Mouse (Mus musculus): Measurements from ENCODE around the gene Ppp1r12c. TPM values are rescaled to one million over a fixed set of nuclear protein-coding genes. Genes with fewer than 3 reads are reported as not detected.

Ppp1r12c gene
- total and polyA plus RNA-seq, 3 experiments = 55.8 to 103 (median 71.0) TPM

GRCm38 (mm10) chr7:4460576-4461434 lies 40.7 kb downstream of the Ppp1r12c start, which contains the start of gene Eps8l1:
Gene Eps8l1 (plus strand): TSS chr7:4460674.
- Histone ChIP-seq H3K9me3 (replicated peaks; ENCODE audit: low read length) (no peaks in the 10 kb centered on the region), H3K9ac (ENCODE audit: insufficient read depth, low read depth) (peak within 1 kb of the TSS; percentile 99), H3K36me3 (replicated peaks in 1 of 2; ENCODE audit: control insufficient read depth in 1 of 2, insufficient read depth in 1 of 2, low read length in 1 of 2) (peaks cover 8 to 25% of the 10 kb centered on the region in 2 experiments), H3K4me2 (ENCODE audit: insufficient read depth, low read depth, poor library complexity, severe bottlenecking) (peak within 1 kb of the TSS; percentile 92), H3K27me3 (replicated peaks) (no peaks in the 10 kb centered on the region), H3K27ac (ENCODE audit: insufficient read depth, low read depth) (peak within 1 kb of the TSS; percentile 28; the same call in 1 of the 2 replicates), H3K4me3 (replicated peaks in 1 of 3; ENCODE audit: low read depth in 2 of 3, low read length in 2 of 3, poor library complexity in 1 of 3) (peak within 1 kb of the TSS; percentile 65 to 85 (median 70)), H3K79me2 (replicated peaks; ENCODE audit: control insufficient read depth, extremely low read depth, insufficient read depth, poor library complexity, severe bottlenecking) (0 out of 2 replicates have a peak, but pooled peaks cover 5% of the 10 kb centered on the region), H3K4me1 (ENCODE audit: control insufficient read depth in 1 of 2, insufficient read depth in 2 of 2) (peaks cover 2 to 21% of the 10 kb centered on the region in 2 experiments; a peak in 3 of 4 replicates)
- in situ Hi-C loops (cut with MboI; ENCODE audit: low pct_ligation_motif_present, low pct_unique_long_range_greater_than_20kb, low sequenced_read_pairs) = no loop called here
- DNase-seq (ENCODE audit: extremely low read depth) = peak; percentile 23
- dilution Hi-C loops (cut with MboI; ENCODE audit: extremely low pct_ligation_motif_present, extremely low pct_unique_long_range_greater_than_20kb, low sequenced_read_pairs) = no loop called here
- TF ChIP-seq EP300 (IDR thresholded peaks at IDR 0.05; ENCODE audit: low read length) (no peak), E2F4 (IDR thresholded peaks at IDR 0.05; ENCODE audit: insufficient replicate concordance, low read depth, low read length) (no peak), KAT2A (IDR thresholded peaks at IDR 0.05; ENCODE audit: insufficient replicate concordance, low read length) (no peak)

GRCm38 (mm10) chr7:4452644-4453043 lies 48.8 kb downstream of the Ppp1r12c start:
- no peak overlapping the region for H3K27ac ChIP-seq (ENCODE audit: insufficient read depth, low read depth)
- no peaks in the 10 kb centered on the region for H3K9me3 ChIP-seq (replicated peaks; ENCODE audit: low read length)
- TF ChIP-seq NRF1 (IDR thresholded peaks at IDR 0.05; ENCODE audit: low read depth, low read length) = no peak
- TF ChIP-seq KAT2A (IDR thresholded peaks at IDR 0.05; ENCODE audit: insufficient replicate concordance, low read length) = no peak
- no peak for TF ChIP-seq POLR2AphosphoS2 (IDR thresholded peaks at IDR 0.05; ENCODE audit: low read depth, low read length)
- TF ChIP-seq ELF1 (IDR thresholded peaks at IDR 0.05; ENCODE audit: low read depth, low read length) = no peak
- TF ChIP-seq POLR2A (IDR thresholded peaks at IDR 0.05; ENCODE audit: low read depth, low read length) = no peak
- no peak for TF ChIP-seq E2F4 (IDR thresholded peaks at IDR 0.05; ENCODE audit: insufficient replicate concordance, low read depth, low read length)
- no peak for TF ChIP-seq ZC3H11A (IDR thresholded peaks at IDR 0.05; ENCODE audit: low read depth, low read length)
- TF ChIP-seq ZMIZ1 (IDR thresholded peaks at IDR 0.05; ENCODE audit: low read depth, low read length) = no peak
- TF ChIP-seq CTCF (conservative IDR thresholded peaks at IDR 0.05 in 1 of 2, IDR thresholded peaks at IDR 0.05 in 1 of 2; ENCODE audit: low read depth in 2 of 2, low read length in 2 of 2) = no peak
- TF ChIP-seq PAX5 (IDR thresholded peaks at IDR 0.05; ENCODE audit: low read length) = no peak
- TF ChIP-seq ZKSCAN1 (IDR thresholded peaks at IDR 0.05; ENCODE audit: borderline replicate concordance, low read depth, low read length) = no peak
- no peak for TF ChIP-seq CHD1 (IDR thresholded peaks at IDR 0.05; ENCODE audit: low read depth, low read length)
- no peak for TF ChIP-seq USF2 (conservative IDR thresholded peaks at IDR 0.05; ENCODE audit: low read depth, low read length)
- TF ChIP-seq MAX (IDR thresholded peaks at IDR 0.05; ENCODE audit: low read length) = no peak
- no peak for TF ChIP-seq TCF12 (IDR thresholded peaks at IDR 0.05; ENCODE audit: low read depth, low read length)
- no peak for TF ChIP-seq JUND (conservative IDR thresholded peaks at IDR 0.05; ENCODE audit: low read depth, low read length)
- no peak for TF ChIP-seq UBTF (IDR thresholded peaks at IDR 0.05; ENCODE audit: low read depth, low read length)
- no peak for TF ChIP-seq MAZ (IDR thresholded peaks at IDR 0.05; ENCODE audit: low read depth, low read length)
- TF ChIP-seq BHLHE40 (IDR thresholded peaks at IDR 0.05; ENCODE audit: low read depth, low read length) = no peak
- no peak for TF ChIP-seq MAFK (IDR thresholded peaks at IDR 0.05; ENCODE audit: insufficient replicate concordance, low read length)
- H3K9ac ChIP-seq (ENCODE audit: insufficient read depth, low read depth) = no peak overlapping the region
- H3K36me3 ChIP-seq (replicated peaks in 1 of 2; ENCODE audit: control insufficient read depth in 1 of 2, insufficient read depth in 1 of 2, low read length in 1 of 2) = peaks cover 20 to 32% of the 10 kb centered on the region in 2 experiments
- in situ Hi-C loops (cut with MboI; ENCODE audit: low pct_ligation_motif_present, low pct_unique_long_range_greater_than_20kb, low sequenced_read_pairs) = no loop called here
- H3K79me2 ChIP-seq (replicated peaks; ENCODE audit: control insufficient read depth, extremely low read depth, insufficient read depth, poor library complexity, severe bottlenecking) = no peaks in the 10 kb centered on the region
- no peak for DNase-seq (ENCODE audit: extremely low read depth)
- peaks cover 4 to 5% of the 10 kb centered on the region in 2 experiments for H3K4me1 ChIP-seq (ENCODE audit: control insufficient read depth in 1 of 2, insufficient read depth in 2 of 2)
- H3K4me2 ChIP-seq (ENCODE audit: insufficient read depth, low read depth, poor library complexity, severe bottlenecking) = no peak overlapping the region
- H3K4me3 ChIP-seq (replicated peaks in 1 of 3; ENCODE audit: low read depth in 2 of 3, low read length in 2 of 3, poor library complexity in 1 of 3) = no peak overlapping the region
- dilution Hi-C loops (cut with MboI; ENCODE audit: extremely low pct_ligation_motif_present, extremely low pct_unique_long_range_greater_than_20kb, low sequenced_read_pairs) = no loop called here
- H3K27me3 ChIP-seq (replicated peaks) = no peaks in the 10 kb centered on the region
